Mouse (Mus musculus): ENCODE data around the gene Nanos3.

DNA sequence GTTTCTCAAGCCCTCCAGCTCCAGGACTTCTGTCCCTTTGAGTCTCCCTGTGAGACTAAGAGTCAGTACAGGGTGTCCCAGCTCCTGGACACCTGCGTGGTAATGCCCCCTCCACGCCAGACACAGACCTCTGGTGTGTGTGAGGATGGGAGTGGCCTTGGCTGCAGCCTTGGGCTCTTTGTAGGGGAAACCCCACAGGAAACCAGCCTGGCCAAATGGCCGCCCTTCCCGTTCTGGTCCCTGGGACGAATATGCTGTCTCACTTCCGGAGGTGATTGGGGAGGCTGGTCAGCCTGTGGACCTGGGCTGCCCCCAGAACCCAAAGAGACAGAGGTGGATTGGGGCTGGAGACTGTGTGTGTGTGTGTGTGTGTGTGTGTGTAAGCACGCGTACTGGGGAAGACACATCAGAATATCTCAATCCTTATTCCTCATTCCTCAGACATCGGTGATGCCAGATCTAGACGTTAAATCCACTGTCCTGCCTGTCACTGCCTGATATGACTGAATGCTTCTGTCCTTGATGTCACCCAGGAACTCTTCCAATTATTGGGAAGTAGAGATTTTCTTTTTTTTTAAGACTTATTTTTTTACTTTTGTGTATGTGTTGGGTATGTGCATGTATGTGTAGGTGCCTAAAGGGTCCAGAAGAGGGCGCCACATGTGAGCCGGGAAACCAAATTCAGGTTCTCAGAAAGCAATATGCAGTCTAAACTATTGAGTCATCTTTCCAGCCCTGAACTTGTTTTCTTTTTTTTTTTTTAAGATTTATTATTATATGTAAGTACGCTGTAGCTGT, 19.2 kb upstream of the Nanos3 start:
- TF ChIP-seq CTCF (IDR thresholded peaks at IDR 0.05; ENCODE audit: low read depth, low read length), result peak; percentile 22; the same call in 1 of the 2 replicates
- no peak for TF ChIP-seq POLR2A (IDR thresholded peaks at IDR 0.05; ENCODE audit: extremely low read depth, insufficient read depth, low read length)

Measured in liver, adult 2 months (tissue).